Mouse (Mus musculus): ENCODE measurements around the gene Zfp180.
"Not testable (repeated sequence)": the region's sequence is repeated elsewhere in the genome, so short reads cannot be mapped to it uniquely, and the experiment has no call there.

The Zfp180 gene

DNA sequence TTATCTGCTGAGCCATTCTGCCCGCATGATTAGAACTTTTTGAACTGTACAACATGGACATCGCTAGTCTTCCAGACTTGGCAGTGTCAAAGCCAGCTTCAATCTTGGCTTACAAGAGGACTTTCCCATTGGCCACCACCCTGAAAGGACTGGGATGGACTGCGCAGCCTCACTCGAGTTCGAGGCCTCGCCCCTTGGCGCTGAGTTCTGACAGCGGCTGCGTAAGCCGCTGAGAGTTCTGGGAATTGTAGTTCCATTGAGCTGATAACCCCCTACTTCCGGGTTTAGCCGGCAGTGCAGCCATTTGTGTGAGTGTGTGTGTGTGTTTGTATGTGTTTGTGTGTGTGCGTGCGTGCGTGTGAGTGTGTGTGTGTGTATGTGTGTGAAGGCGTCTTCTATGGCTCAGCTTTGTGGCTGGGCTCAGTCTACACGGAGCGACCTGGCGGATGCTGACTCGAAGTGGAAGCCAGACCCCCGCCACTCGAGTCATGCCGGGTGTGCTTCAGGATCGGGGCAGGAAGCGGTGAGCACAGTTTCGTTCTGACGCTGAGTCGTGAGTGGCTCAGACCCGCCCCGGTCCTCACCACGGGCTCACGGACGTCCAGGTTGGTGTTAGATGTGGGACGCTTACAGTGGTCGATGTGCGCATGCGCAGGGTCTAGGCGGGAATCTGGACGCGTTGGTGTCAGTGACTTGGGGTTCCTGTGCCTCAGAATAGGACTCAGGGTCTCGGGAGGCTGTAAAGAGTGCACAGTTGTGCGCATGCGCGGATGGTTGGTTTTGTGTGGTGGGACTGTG, at the start of gene Zfp180:
Zfp180 (plus strand) TSS at position 291 of the 798 bp plus-strand sequence.
- DNase-seq (ENCODE audit: low read depth in 2 of 2, low spot score in 2 of 2), result peak; percentile 87 to 88

DNA sequence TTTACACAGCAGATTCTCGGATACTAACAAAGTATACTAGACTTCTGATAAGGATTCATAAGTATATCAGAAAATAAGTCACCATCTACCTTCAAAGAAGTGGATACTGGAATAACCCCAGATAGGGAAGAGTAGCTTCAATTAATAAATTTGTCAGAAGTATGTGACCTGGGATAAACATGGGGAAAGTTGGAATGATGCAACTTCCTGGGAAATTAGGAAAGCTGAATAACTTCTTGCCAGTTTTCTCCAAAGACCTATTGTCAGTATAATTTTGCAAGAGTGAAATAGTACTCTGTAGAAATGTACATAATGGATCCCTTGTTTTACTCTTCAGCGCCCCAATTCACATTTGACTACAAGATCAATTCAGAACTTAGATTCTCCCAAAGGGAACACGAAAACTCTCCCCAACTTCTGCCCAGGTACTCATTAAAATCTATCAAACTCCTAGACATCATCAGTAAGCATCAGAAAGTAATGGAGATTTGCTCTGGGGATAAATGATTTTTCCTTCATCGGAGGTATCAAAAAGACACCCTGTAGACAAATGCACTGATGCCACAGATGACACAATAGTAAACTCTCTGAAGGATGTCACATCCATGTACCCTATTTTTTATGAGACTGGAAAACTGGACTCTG, 28.9 kb upstream of the Zfp180 start, which contains the start of gene Vmn1r183:
Vmn1r183 (plus strand) TSS at position 595 of the 645 bp plus-strand sequence.
- DNase-seq (ENCODE audit: low read depth in 2 of 2, low spot score in 2 of 2), result no peak

DNA sequence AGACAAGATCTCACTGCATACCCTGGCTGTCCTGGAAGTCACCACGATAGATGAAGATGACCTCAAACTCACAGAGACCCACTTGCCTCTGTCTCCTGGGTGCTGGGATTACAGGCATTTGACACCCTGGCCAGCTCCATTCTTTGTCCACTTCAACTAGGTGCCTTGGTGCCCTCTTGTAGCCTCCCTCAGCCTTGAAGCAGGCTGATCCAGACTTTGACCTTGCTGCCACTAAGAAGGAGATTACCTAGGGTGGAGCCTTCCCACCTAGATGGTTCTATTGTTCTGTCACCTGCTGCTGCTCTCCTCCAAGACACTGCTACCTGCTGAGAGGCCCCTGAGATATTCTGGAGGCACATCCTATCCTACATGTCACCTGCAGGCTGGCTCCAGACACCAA, 7.3 kb upstream of the Zfp180 start:
- DNase-seq (ENCODE audit: low read depth in 2 of 2, low spot score in 2 of 2), result not testable (repeated sequence)

GRCm38 (mm10) chr7:24082457-24083235, 922 bp downstream of the Zfp180 start:
- no peak for DNase-seq (ENCODE audit: low read depth in 2 of 2, low spot score in 2 of 2)

DNA sequence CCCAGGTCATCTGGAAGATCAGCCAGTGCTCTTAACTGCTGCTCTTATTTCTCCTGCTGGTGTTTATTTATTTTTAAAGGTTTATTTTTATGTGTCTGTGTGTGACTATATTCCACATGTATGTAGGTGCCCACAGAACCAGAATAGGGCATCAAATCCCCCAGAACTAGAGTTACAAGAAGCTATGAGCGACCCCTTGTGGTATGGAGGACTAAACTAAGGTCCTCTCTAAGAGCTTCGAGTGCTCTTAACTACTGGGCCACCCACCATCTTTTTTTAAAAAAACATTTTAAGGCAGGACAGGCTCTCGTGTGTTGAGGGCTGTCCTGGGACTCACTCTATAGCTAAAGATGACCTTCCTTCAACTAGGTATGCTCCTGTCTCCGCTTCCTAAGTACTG, 5.1 kb downstream of the Zfp180 start:
- DNase-seq (ENCODE audit: low read depth in 2 of 2, low spot score in 2 of 2), result no peak

DNA sequence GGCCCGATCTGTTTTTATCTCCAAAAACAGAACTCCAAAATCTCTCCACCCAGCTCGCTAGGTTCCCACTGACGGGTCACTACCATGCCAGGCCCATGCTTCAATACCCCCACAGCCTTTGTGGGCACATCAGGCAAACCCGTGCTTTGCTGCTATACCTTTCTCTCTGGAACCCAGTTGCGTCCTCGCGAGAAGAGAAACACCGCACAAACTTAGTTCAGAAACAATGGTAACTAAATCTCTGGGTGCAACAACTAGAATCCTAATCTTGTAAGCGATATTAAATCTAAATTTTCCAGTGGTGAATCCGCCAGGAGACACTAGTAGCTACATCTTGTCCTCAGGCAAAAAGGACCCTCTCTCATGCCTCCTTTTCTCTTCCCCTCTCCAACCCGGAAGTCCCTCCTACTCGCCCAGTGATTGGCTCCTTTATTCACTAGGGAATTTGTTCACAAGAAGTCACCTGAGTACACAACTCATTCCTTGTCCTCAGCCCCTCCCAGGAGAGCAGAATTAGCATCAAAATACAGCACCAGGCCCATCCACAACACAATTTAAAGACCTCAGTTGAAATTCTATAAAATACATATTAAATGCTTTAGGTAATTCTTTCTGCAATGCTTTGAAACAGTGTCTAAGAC, 5.9 kb downstream of the Zfp180 start:
- no peak for DNase-seq (ENCODE audit: low read depth in 2 of 2, low spot score in 2 of 2)

DNA sequence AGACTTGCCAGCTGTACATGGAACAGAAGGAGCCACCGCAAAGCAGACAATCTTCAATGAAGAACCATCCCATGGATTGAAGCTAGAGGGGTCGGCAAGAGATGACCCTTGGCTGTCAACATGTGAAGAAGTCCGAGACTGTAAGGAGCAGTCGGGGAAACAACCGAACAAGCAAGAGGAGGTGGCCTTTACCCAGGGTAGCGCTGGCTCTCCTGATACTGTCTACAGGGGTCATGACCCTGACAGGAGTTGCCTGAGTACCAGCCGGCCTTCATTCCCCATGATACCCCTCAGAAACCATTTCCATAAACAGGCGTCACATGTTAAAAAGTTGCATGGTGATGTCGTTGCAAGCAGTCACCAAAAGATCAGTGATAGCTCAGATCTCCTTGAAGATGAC, 22.7 kb downstream of the Zfp180 start:
- DNase-seq (ENCODE audit: low read depth in 2 of 2, low spot score in 2 of 2), result no peak

DNA sequence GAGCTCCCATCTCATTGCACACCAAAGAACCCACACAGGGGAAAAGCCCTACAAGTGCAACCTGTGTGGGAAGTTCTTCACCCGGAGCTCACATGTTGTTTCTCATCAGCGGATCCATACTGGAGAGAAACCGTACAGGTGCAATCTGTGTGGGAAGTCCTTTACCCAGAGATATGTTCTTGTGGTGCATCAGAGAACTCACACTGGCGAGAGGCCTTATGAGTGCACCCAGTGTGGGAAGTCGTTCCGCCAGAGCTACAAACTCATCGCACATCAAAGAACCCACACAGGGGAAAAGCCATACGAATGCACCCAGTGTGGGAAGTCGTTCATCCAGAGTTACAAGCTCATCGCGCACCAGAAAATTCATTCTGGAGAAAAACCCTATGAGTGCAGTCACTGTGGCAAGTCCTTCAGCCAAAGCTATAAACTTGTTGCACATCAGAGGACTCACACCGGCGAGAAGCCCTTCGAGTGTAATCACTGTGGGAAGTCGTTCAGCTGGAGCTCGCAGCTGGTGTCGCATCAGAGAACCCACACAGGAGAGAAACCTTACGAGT, 23.5 kb downstream of the Zfp180 start:
- DNase-seq (ENCODE audit: low read depth in 2 of 2, low spot score in 2 of 2), result no peak

DNA sequence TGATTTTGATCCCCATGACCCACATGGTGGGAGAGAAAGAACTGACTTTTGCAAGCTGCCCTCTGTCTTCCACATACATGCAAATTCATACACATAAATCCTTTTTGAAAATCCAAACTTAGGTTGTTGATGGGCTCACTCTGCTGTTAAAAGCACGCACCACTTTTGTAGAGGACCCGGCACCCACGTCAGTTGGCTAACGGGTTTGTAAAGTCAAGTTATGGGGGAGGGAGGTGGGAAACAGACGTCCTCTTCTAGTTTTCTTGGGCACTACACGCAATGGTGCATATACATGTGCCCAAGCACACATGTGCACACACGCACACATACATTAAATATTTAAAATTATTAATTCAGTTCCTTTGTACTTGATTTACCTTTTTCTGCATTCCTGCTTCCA, 29.1 kb downstream of the Zfp180 start:
- no peak for DNase-seq (ENCODE audit: low read depth in 2 of 2, low spot score in 2 of 2)

GRCm38 (mm10) chr7:24111772-24112155, 30.0 kb downstream of the Zfp180 start:
- no peak for DNase-seq (ENCODE audit: low read depth in 2 of 2, low spot score in 2 of 2)

GRCm38 (mm10) chr7:24112156-24112856, 30.6 kb downstream of the Zfp180 start, which contains the start of gene Zfp112:
Zfp112 (plus strand) TSS chr7:24112314.
- DNase-seq (ENCODE audit: low read depth in 2 of 2, low spot score in 2 of 2), result no peak

- DNase-seq (ENCODE audit: low read depth in 2 of 2, low spot score in 2 of 2), result no peak
These were observed 31.3 kb downstream of the Zfp180 start for GRCm38 (mm10) chr7:24113001-24113400.

DNA sequence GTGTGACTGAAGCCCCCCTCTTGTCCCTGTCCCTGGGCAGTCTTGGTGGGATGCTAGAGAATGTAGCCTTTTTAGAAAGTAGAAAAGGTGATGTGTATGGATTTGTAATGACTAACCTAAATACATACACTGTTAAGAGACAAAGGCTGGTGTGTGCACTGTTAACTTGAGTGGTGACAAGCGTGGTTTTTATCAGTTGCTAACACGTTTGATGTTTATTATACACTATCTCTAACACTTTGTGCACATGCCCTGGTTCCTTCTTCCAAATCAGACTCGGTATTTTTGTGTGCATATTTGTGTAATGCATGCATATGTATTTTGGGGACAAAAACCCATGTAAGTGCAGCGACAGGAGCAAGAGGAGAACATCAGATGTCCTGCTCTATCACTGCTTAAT, 34.9 kb downstream of the Zfp180 start:
- DNase-seq (ENCODE audit: low read depth in 2 of 2, low spot score in 2 of 2), result no peak

GRCm38 (mm10) chr7:24133425-24133995, 51.8 kb downstream of the Zfp180 start:
- DNase-seq (ENCODE audit: low read depth in 2 of 2, low spot score in 2 of 2), result no peak

- peak; percentile 73 to 81 for DNase-seq (ENCODE audit: low read depth in 2 of 2, low spot score in 2 of 2)
These were observed 52.5 kb downstream of the Zfp180 start, which contains the start of gene Zfp235 for GRCm38 (mm10) chr7:24133996-24134828. Zfp235 (plus strand) TSS chr7:24134169.

GRCm38 (mm10) chr7:24142566-24142965, 60.8 kb downstream of the Zfp180 start:
- no peak for DNase-seq (ENCODE audit: low read depth in 2 of 2, low spot score in 2 of 2)

DNA sequence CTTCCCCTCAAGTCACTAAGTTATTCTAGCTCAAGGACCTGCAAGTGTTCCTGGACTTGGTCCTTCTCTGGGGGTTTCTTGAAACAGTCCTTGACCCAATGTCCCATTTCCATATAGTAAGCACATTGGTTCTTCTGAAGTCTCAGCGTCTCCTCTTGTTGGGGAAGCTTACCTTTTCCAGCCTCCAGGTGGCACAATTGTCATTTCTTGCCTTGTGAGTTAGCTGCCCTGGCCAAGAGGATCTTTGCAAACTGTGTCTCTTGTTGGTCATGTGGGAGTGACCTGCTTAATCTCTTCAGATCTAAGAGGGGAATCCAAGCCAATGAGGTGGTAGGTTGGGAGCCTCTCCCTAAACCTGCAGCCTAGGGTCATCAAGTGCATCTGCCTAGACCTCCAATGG, 71.5 kb downstream of the Zfp180 start:
- no peak for DNase-seq (ENCODE audit: low read depth in 2 of 2, low spot score in 2 of 2)
